Mouse (Mus musculus): ENCODE measurements around the gene Stard8.
A peak's percentile ranks its signal among the peaks of the same experiment; 100 is the strongest.

DNA sequence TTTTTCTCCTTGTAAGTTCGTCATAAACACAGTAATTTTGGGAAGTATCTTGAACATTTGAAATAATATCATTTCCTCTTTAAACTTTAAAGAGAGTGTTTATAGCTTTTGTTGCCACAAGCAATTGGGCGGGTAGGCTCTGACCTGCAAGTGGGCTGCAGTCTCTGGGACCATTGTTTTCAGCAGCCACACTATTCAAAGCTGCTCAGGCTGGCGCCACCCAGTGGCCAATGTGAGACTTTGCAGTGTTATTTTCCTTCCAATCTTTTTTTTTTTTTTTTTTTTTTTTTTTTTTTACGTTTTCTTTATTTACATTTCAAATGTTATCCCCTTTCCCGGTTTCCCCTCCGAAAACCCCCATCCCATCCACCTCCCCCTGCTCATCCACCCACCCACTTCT lies 49.1 kb upstream of the Stard8 start:
- TF ChIP-seq CTCF (IDR thresholded peaks at IDR 0.05; ENCODE audit: borderline replicate concordance, extremely low read depth, insufficient read depth, insufficient read length) (peak; percentile 66), POLR2A (IDR thresholded peaks at IDR 0.05; ENCODE audit: borderline replicate concordance, extremely low read depth, insufficient read depth, insufficient read length, poor library complexity, severe bottlenecking) (no peak)
